Mouse (Mus musculus): ENCODE data around the gene Thap2. TPM values are rescaled to one million over a fixed set of nuclear protein-coding genes. Genes with fewer than 3 reads are reported as not detected.

The Thap2 gene
- total and polyA plus RNA-seq, 3 experiments = 5.8 to 5.9 TPM; not detected in 1

GRCm38 (mm10) chr10:115414056-115414455 is 29.8 kb upstream of the Thap2 start:
- peaks cover 0 to 60% of the 10 kb centered on the region in 2 experiments; a peak in 2 of 4 replicates for H3K36me3 ChIP-seq (ENCODE audit: control insufficient read depth in 1 of 2, insufficient read depth in 2 of 2, low read length in 2 of 2)
- DNase-seq (ENCODE audit: low read depth, low spot score) = no peak
- H3K4me1 ChIP-seq (ENCODE audit: control insufficient read depth in 1 of 2, insufficient read depth in 2 of 2, low read length in 2 of 2) = no peaks in the 10 kb centered on the region
- no peak overlapping the region for H3K27ac ChIP-seq (ENCODE audit: control insufficient read depth, low read depth, low read length)
- no peaks in the 10 kb centered on the region; the same call in 1 of the 2 replicates for H3K79me2 ChIP-seq (ENCODE audit: control insufficient read depth, insufficient read depth, low read length, poor library complexity)
- no peaks in the 10 kb centered on the region for H3K27me3 ChIP-seq (ENCODE audit: control insufficient read depth in 1 of 2, insufficient read depth in 2 of 2, low read length in 2 of 2)
- H3K4me3 ChIP-seq (ENCODE audit: control insufficient read depth in 1 of 2, insufficient read depth in 1 of 2, low read depth in 2 of 2, low read length in 2 of 2) = no peak overlapping the region
- no peak for TF ChIP-seq SIN3A (IDR thresholded peaks at IDR 0.05; ENCODE audit: low read length)
- TF ChIP-seq MXI1 (IDR thresholded peaks at IDR 0.05; ENCODE audit: low read depth, low read length) = no peak
- TF ChIP-seq CHD2 (IDR thresholded peaks at IDR 0.05; ENCODE audit: low read length) = no peak
- no peak for TF ChIP-seq NRF1 (IDR thresholded peaks at IDR 0.05; ENCODE audit: insufficient read depth, low read depth, low read length, poor library complexity, severe bottlenecking)
- no peak for TF ChIP-seq NELFE (IDR thresholded peaks at IDR 0.05; ENCODE audit: low read depth, low read length)
- no peak for TF ChIP-seq JUND (IDR thresholded peaks at IDR 0.05; ENCODE audit: low read depth, low read length)
- no peak for TF ChIP-seq ZC3H11A (IDR thresholded peaks at IDR 0.05; ENCODE audit: low read depth, low read length)
- no peak for TF ChIP-seq SMC3 (IDR thresholded peaks at IDR 0.05; ENCODE audit: low read depth, low read length)
- TF ChIP-seq POLR2AphosphoS2 (IDR thresholded peaks at IDR 0.05; ENCODE audit: low read length) = no peak
- H3K9me3 ChIP-seq (replicated peaks; ENCODE audit: insufficient read depth, low read length) = no peaks in the 10 kb centered on the region
- H3K9ac ChIP-seq (ENCODE audit: control insufficient read depth, low read depth, low read length, poor library complexity, severe bottlenecking) = no peak overlapping the region

- no peak for TF ChIP-seq MAFK (IDR thresholded peaks at IDR 0.05; ENCODE audit: borderline replicate concordance, low read depth, low read length)
- no peak for TF ChIP-seq ZMIZ1 (IDR thresholded peaks at IDR 0.05; ENCODE audit: low read depth, low read length)
- no peak for TF ChIP-seq ELF1 (IDR thresholded peaks at IDR 0.05; ENCODE audit: low read depth, low read length)
- TF ChIP-seq POLR2AphosphoS2 (IDR thresholded peaks at IDR 0.05; ENCODE audit: low read length) = no peak
- TF ChIP-seq ZKSCAN1 (IDR thresholded peaks at IDR 0.05; ENCODE audit: low read depth, low read length) = no peak
- Histone ChIP-seq H3K79me2 (ENCODE audit: control insufficient read depth, insufficient read depth, low read length, poor library complexity) (no peaks in the 10 kb centered on the region; the same call in 1 of the 2 replicates), H3K9ac (ENCODE audit: control insufficient read depth, low read depth, low read length, poor library complexity, severe bottlenecking) (no peak overlapping the region), H3K27me3 (ENCODE audit: control insufficient read depth in 1 of 2, insufficient read depth in 2 of 2, low read length in 2 of 2) (no peaks in the 10 kb centered on the region), H3K36me3 (ENCODE audit: control insufficient read depth in 1 of 2, insufficient read depth in 2 of 2, low read length in 2 of 2) (peaks cover 0 to 61% of the 10 kb centered on the region in 2 experiments; a peak in 2 of 4 replicates), H3K4me1 (ENCODE audit: control insufficient read depth in 1 of 2, insufficient read depth in 2 of 2, low read length in 2 of 2) (no peaks in the 10 kb centered on the region), H3K4me3 (ENCODE audit: control insufficient read depth in 1 of 2, insufficient read depth in 1 of 2, low read depth in 2 of 2, low read length in 2 of 2) (no peak overlapping the region), H3K9me3 (replicated peaks; ENCODE audit: insufficient read depth, low read length) (no peaks in the 10 kb centered on the region), H3K27ac (ENCODE audit: control insufficient read depth, low read depth, low read length) (no peak overlapping the region)
- DNase-seq (ENCODE audit: low read depth, low spot score) = no peak
Observed at GRCm38 (mm10) chr10:115413496-115413895, 29.3 kb upstream of the Thap2 start.

DNA sequence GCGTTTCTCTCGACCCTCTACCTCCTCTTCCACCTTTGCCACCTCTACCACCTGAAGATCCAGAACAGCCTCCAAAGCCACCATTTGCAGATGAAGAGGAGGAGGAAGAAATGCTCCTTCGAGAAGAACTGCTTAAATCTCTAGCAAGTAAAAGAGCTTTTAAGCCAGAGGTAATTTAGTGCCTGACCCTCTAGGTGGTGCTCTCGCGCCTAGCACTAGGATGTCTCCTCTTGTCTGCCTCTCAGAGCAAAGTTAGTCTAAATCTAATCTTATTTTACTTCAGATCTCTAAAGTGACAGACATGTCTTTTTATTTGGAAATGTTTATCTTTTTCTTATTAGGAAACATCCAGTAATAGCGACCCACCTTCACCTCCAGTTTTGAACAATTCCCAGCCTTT is 22.1 kb upstream of the Thap2 start:
- Histone ChIP-seq H3K36me3 (ENCODE audit: control insufficient read depth in 1 of 2, insufficient read depth in 2 of 2, low read length in 2 of 2) (peaks cover 0 to 61% of the 10 kb centered on the region in 2 experiments; a peak in 3 of 4 replicates), H3K4me3 (ENCODE audit: control insufficient read depth in 1 of 2, insufficient read depth in 1 of 2, low read depth in 2 of 2, low read length in 2 of 2) (no peak overlapping the region), H3K4me1 (ENCODE audit: control insufficient read depth in 1 of 2, insufficient read depth in 2 of 2, low read length in 2 of 2) (no peaks in the 10 kb centered on the region), H3K27ac (ENCODE audit: control insufficient read depth, low read depth, low read length) (no peak overlapping the region), H3K9me3 (replicated peaks; ENCODE audit: insufficient read depth, low read length) (no peaks in the 10 kb centered on the region), H3K27me3 (ENCODE audit: control insufficient read depth in 1 of 2, insufficient read depth in 2 of 2, low read length in 2 of 2) (no peaks in the 10 kb centered on the region), H3K79me2 (ENCODE audit: control insufficient read depth, insufficient read depth, low read length, poor library complexity) (no peaks in the 10 kb centered on the region; the same call in 1 of the 2 replicates), H3K9ac (ENCODE audit: control insufficient read depth, low read depth, low read length, poor library complexity, severe bottlenecking) (no peak overlapping the region)
- peak; percentile 80 for DNase-seq (ENCODE audit: low read depth, low spot score)
- TF ChIP-seq SMC3 (IDR thresholded peaks at IDR 0.05; ENCODE audit: low read depth, low read length) (peak; percentile 59), CTCF (IDR thresholded peaks at IDR 0.05 in 2 of 3, conservative IDR thresholded peaks at IDR 0.05 in 1 of 3; ENCODE audit: control insufficient read depth in 1 of 3, insufficient read depth in 1 of 3, low read depth in 2 of 3, low read length in 3 of 3, poor library complexity in 1 of 3, severe bottlenecking in 1 of 3) (peak; percentile 67 to 78 (median 71)), MEF2A (IDR thresholded peaks at IDR 0.05; ENCODE audit: extremely low read depth, insufficient replicate concordance, low read depth, low read length, poor library complexity, severe bottlenecking) (no peak), POLR2AphosphoS2 (IDR thresholded peaks at IDR 0.05; ENCODE audit: low read length) (no peak), RAD21 (IDR thresholded peaks at IDR 0.05; ENCODE audit: low read depth, low read length) (peak; percentile 59), RCOR1 (IDR thresholded peaks at IDR 0.05; ENCODE audit: low read depth, low read length) (no peak)
